Mouse (Mus musculus): ENCODE measurements at regions not wholly inside any gene's neighbourhood (a gene's known extent, or its start where the extent isn't known, plus 50 kb on each side); places are given as distances from the start of the nearest gene placed in this dataset.

DNA sequence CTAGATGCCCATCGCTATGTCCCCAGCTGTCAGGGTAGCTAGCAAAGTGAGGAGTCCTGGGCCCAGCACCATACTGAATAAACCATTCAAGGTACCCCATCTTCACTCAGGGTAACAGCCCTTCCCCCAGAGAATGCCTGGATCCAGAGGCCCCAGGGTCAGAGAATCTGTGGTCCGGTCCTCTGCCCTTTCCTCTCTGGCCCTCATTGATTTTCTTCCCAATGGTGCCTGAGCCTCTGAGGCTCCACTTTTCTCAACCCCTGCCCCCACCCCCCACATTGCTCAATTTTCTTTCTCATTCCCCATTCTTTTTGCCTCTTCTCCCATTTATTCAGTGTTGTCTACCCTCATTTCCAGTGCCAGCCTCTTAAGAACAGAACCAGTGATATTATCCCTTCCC is 114.5 kb downstream of the Vegfa start:
- 0 out of 2 replicates have a peak, but pooled peaks cover 3% of the 10 kb centered on the region for H3K4me1 ChIP-seq (ENCODE audit: control insufficient read depth, insufficient read depth, low read length)
- no peaks in the 10 kb centered on the region for H3K9me3 ChIP-seq (ENCODE audit: control insufficient read depth, low read length)
- H3K27ac ChIP-seq (ENCODE audit: low read depth, low read length), result no peak overlapping the region
- H3K27me3 ChIP-seq (ENCODE audit: control insufficient read depth, insufficient read depth, low read length), result no peaks in the 10 kb centered on the region
- H3K4me2 ChIP-seq, result no peak overlapping the region
- DNase-seq (ENCODE audit: low spot score, missing footprints) (no peak), ATAC-seq (ENCODE audit: low FRiP score) (no peak)
- H3K9ac ChIP-seq (ENCODE audit: low read length), result no peak overlapping the region
- no peak overlapping the region for H3K4me3 ChIP-seq (ENCODE audit: low read depth, low read length)
- WGBS, result 91% methylated on average over 2 of the region's 2 CpGs
- no peaks in the 10 kb centered on the region for H3K36me3 ChIP-seq (ENCODE audit: control insufficient read depth, insufficient read depth, low read length)

- H3K9me3 ChIP-seq (ENCODE audit: control insufficient read depth, low read length), result peaks cover 2% of the 10 kb centered on the region; the same call in 1 of the 2 replicates
- no peak overlapping the region for H3K4me3 ChIP-seq (ENCODE audit: low read depth, low read length)
- ATAC-seq (ENCODE audit: low FRiP score) (no peak), DNase-seq (ENCODE audit: low spot score, missing footprints) (no peak)
- 0 out of 2 replicates have a peak, but pooled peaks cover 3% of the 10 kb centered on the region for H3K4me1 ChIP-seq (ENCODE audit: control insufficient read depth, insufficient read depth, low read length)
- H3K9ac ChIP-seq (ENCODE audit: low read length), result no peak overlapping the region
- 79% methylated on average over 4 of the region's 4 CpGs for WGBS
- no peaks in the 10 kb centered on the region for H3K36me3 ChIP-seq (ENCODE audit: control insufficient read depth, insufficient read depth, low read length)
- no peaks in the 10 kb centered on the region for H3K27me3 ChIP-seq (ENCODE audit: control insufficient read depth, insufficient read depth, low read length)
- no peak overlapping the region for H3K27ac ChIP-seq (ENCODE audit: low read depth, low read length)
- no peak overlapping the region for H3K4me2 ChIP-seq
These were observed 115.2 kb downstream of the Vegfa start for GRCm38 (mm10) chr17:45916937-45917336.

DNA sequence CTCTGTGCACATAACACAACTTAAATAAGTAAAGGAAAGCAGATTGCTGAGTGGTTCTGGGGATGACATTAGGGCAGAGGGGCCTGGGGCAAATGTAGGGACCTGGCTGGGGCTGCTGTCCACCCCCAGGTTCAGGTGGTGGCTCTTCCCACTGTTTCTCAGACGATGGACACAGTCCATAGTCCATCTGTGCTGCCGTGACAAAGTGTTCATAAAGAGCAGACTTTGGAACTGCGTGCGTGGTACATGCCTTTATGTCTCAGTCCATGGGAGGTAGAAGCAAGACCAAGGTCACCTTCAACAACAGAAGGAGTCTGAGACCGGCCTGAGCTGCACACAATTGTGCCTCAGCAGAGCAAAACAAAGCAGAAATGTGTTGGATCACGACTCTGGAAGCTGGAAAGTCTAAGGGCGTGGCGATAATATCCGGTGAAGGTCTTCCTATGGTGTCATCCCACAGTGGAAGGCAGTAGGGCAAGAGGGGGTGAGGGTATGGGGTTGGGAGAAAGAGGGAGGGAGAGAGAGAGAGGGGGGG is 117.4 kb downstream of the Vegfa start:
- ATAC-seq (ENCODE audit: low FRiP score) (no peak), DNase-seq (ENCODE audit: low spot score, missing footprints) (no peak)
- 89% methylated on average over 9 of the region's 9 CpGs for WGBS
- Histone ChIP-seq H3K27ac (ENCODE audit: low read depth, low read length) (no peak overlapping the region), H3K4me1 (ENCODE audit: control insufficient read depth, insufficient read depth, low read length) (0 out of 2 replicates have a peak, but pooled peaks cover under 1% of the 10 kb centered on the region), H3K4me3 (ENCODE audit: low read depth, low read length) (no peak overlapping the region), H3K27me3 (ENCODE audit: control insufficient read depth, insufficient read depth, low read length) (no peaks in the 10 kb centered on the region), H3K9ac (ENCODE audit: low read length) (no peak overlapping the region), H3K9me3 (ENCODE audit: control insufficient read depth, low read length) (peaks cover 2% of the 10 kb centered on the region; the same call in 1 of the 2 replicates), H3K36me3 (ENCODE audit: control insufficient read depth, insufficient read depth, low read length) (no peaks in the 10 kb centered on the region), H3K4me2 (no peak overlapping the region)

DNA sequence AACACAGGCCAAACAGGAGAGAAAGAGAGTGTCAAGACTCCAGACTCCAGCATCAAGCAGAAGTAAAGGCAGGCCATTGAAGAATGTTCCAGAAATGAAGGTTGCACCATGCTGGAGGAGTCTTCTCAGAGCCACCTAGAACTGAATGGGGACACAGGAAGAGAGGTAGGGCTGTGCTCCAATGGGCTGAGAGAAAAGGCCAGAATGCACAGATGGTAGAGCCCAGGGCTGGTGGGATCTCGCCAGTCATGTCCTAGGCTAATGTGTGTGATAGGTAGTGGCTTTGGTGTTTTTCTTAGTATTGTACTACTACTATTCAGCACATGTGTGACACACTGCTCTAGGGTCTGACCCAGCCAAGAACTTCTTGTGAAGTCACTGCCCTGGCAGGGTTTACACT is 117.9 kb downstream of the Vegfa start:
- H3K4me3 ChIP-seq (ENCODE audit: low read depth, low read length), result no peak overlapping the region
- H3K36me3 ChIP-seq (ENCODE audit: control insufficient read depth, insufficient read depth, low read length), result no peaks in the 10 kb centered on the region
- 81% methylated on average over 1 of the region's 1 CpGs for WGBS
- H3K4me1 ChIP-seq (ENCODE audit: control insufficient read depth, insufficient read depth, low read length), result no peaks in the 10 kb centered on the region
- no peak overlapping the region for H3K9ac ChIP-seq (ENCODE audit: low read length)
- ATAC-seq (ENCODE audit: low FRiP score) (no peak), DNase-seq (ENCODE audit: low spot score, missing footprints) (no peak)
- no peaks in the 10 kb centered on the region for H3K27me3 ChIP-seq (ENCODE audit: control insufficient read depth, insufficient read depth, low read length)
- H3K27ac ChIP-seq (ENCODE audit: low read depth, low read length), result no peak overlapping the region
- H3K9me3 ChIP-seq (ENCODE audit: control insufficient read depth, low read length), result peaks cover 2% of the 10 kb centered on the region; the same call in 1 of the 2 replicates
- H3K4me2 ChIP-seq, result no peak overlapping the region

DNA sequence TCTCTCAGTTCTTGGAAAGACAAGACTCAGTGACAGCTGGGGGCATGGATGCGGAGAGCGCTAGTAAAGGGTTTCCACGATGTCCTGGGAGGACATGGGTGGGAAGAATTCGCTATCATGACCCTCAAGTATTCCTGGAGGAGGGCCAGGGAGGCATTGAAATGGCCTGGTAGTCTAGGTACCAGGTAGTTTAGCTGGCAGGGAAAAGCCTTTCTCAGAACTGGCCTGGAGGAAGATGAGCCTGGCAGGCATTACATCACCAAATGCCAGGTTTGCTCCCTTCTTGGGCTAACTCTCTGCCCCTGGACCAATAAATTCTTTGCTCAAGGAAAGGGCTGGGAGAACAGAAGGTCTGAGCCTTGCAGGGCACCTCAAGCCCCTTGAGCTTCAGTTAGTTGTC is 118.5 kb downstream of the Vegfa start:
- Histone ChIP-seq H3K4me2 (no peak overlapping the region), H3K27me3 (ENCODE audit: control insufficient read depth, insufficient read depth, low read length) (no peaks in the 10 kb centered on the region), H3K4me3 (ENCODE audit: low read depth, low read length) (no peak overlapping the region), H3K9me3 (ENCODE audit: control insufficient read depth, low read length) (peaks cover 2% of the 10 kb centered on the region; the same call in 1 of the 2 replicates), H3K36me3 (ENCODE audit: control insufficient read depth, insufficient read depth, low read length) (no peaks in the 10 kb centered on the region), H3K27ac (ENCODE audit: low read depth, low read length) (no peak overlapping the region), H3K9ac (ENCODE audit: low read length) (no peak overlapping the region), H3K4me1 (ENCODE audit: control insufficient read depth, insufficient read depth, low read length) (no peaks in the 10 kb centered on the region)
- 86% methylated on average over 4 of the region's 4 CpGs for WGBS
- ATAC-seq (ENCODE audit: low FRiP score) (no peak), DNase-seq (ENCODE audit: low spot score, missing footprints) (no peak)

GRCm38 (mm10) chr17:45912165-45912564 is 120.0 kb downstream of the Vegfa start:
- Histone ChIP-seq H3K4me3 (ENCODE audit: low read depth, low read length) (no peak overlapping the region), H3K4me1 (ENCODE audit: control insufficient read depth, insufficient read depth, low read length) (no peaks in the 10 kb centered on the region), H3K9me3 (ENCODE audit: control insufficient read depth, low read length) (peaks cover 2% of the 10 kb centered on the region; the same call in 1 of the 2 replicates), H3K4me2 (no peak overlapping the region), H3K27me3 (ENCODE audit: control insufficient read depth, insufficient read depth, low read length) (no peaks in the 10 kb centered on the region), H3K36me3 (ENCODE audit: control insufficient read depth, insufficient read depth, low read length) (no peaks in the 10 kb centered on the region), H3K27ac (ENCODE audit: low read depth, low read length) (no peak overlapping the region), H3K9ac (ENCODE audit: low read length) (no peak overlapping the region)
- 95% methylated on average over 3 of the region's 3 CpGs for WGBS
- no peak for DNase-seq (ENCODE audit: low spot score, missing footprints)
- no peak for ATAC-seq (ENCODE audit: low FRiP score)

DNA sequence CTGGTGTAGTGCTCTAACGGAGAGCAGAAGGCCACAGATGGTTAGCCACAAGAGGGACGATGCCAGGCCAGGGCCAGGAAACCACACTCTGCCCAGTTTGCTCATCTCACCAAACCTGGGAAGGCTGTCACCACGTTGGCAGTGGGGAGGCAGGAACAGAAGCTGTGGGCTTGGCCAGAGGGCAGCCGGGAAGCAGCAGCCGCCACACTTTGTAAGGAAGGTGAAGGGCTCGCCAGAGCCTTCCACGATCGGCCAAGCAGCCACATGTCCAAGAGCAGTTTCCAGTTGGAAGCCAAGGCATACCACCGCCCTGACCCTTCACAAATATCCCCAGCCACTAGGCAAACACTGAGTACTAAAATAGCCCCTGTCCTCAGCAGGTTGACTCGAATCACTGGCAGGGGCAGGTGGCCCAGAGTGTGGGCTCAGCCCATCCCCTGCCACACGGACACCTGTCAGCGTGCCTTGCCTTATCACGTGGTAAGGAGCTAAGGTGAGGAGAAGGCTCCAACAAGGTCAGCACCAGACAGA is 120.9 kb downstream of the Vegfa start:
- Histone ChIP-seq H3K9ac (ENCODE audit: low read length) (no peak overlapping the region), H3K27me3 (ENCODE audit: control insufficient read depth, insufficient read depth, low read length) (no peaks in the 10 kb centered on the region), H3K4me3 (ENCODE audit: low read depth, low read length) (no peak overlapping the region), H3K36me3 (ENCODE audit: control insufficient read depth, insufficient read depth, low read length) (no peaks in the 10 kb centered on the region), H3K9me3 (ENCODE audit: control insufficient read depth, low read length) (peaks cover 2% of the 10 kb centered on the region; the same call in 1 of the 2 replicates), H3K27ac (ENCODE audit: low read depth, low read length) (no peak overlapping the region), H3K4me2 (no peak overlapping the region), H3K4me1 (ENCODE audit: control insufficient read depth, insufficient read depth, low read length) (no peaks in the 10 kb centered on the region)
- DNase-seq (ENCODE audit: low spot score, missing footprints) (no peak), ATAC-seq (ENCODE audit: low FRiP score) (no peak)
- WGBS, result 91% methylated on average over 13 of the region's 13 CpGs

- DNase-seq (ENCODE audit: low spot score, missing footprints), result no peak
- Histone ChIP-seq H3K4me1 (ENCODE audit: control insufficient read depth, insufficient read depth, low read length) (no peaks in the 10 kb centered on the region), H3K27me3 (ENCODE audit: control insufficient read depth, insufficient read depth, low read length) (no peaks in the 10 kb centered on the region), H3K9me3 (ENCODE audit: control insufficient read depth, low read length) (peaks cover 2% of the 10 kb centered on the region; the same call in 1 of the 2 replicates), H3K36me3 (ENCODE audit: control insufficient read depth, insufficient read depth, low read length) (no peaks in the 10 kb centered on the region), H3K27ac (ENCODE audit: low read depth, low read length) (no peak overlapping the region), H3K9ac (ENCODE audit: low read length) (no peak overlapping the region), H3K4me2 (no peak overlapping the region), H3K4me3 (ENCODE audit: low read depth, low read length) (no peak overlapping the region)
- no peak for ATAC-seq (ENCODE audit: low FRiP score)
- WGBS, result 91% methylated on average over 3 of the region's 3 CpGs
These were observed 121.9 kb downstream of the Vegfa start for GRCm38 (mm10) chr17:45910245-45910644.

- DNase-seq (ENCODE audit: low spot score, missing footprints) (no peak), ATAC-seq (ENCODE audit: low FRiP score) (no peak)
- H3K9ac ChIP-seq (ENCODE audit: low read length), result no peak overlapping the region
- no peak overlapping the region for H3K27ac ChIP-seq (ENCODE audit: low read depth, low read length)
- H3K36me3 ChIP-seq (ENCODE audit: control insufficient read depth, insufficient read depth, low read length), result no peaks in the 10 kb centered on the region
- H3K4me3 ChIP-seq (ENCODE audit: low read depth, low read length), result no peak overlapping the region
- 61% methylated on average over 11 of the region's 11 CpGs for whole genome bisulfite sequencing
- H3K9me3 ChIP-seq (ENCODE audit: control insufficient read depth, low read length), result peaks cover 2% of the 10 kb centered on the region; the same call in 1 of the 2 replicates
- H3K4me1 ChIP-seq (ENCODE audit: control insufficient read depth, insufficient read depth, low read length), result no peaks in the 10 kb centered on the region
- H3K4me2 ChIP-seq, result no peak overlapping the region
- no peaks in the 10 kb centered on the region for H3K27me3 ChIP-seq (ENCODE audit: control insufficient read depth, insufficient read depth, low read length)
These were observed 124.6 kb downstream of the Vegfa start for GRCm38 (mm10) chr17:45907587-45907986.
